Mouse (Mus musculus) heart, adult 18-20 months (tissue): ENCODE data around the gene 1500011B03Rik. TPM values are rescaled to one million over a fixed set of nuclear protein-coding genes. Genes with fewer than 3 reads are reported as not detected.
A peak's percentile ranks its signal among the peaks of the same experiment; 100 is the strongest.

Experiments
- DNase-seq, 2 experiments: peaks; one replicate each; pipeline ENCODE4 v3.0.0; 2021 to 2022; ENCODE audit warnings: mixed read lengths in 1 of 2
- total RNA-seq, 2 experiments: library from RNA; stranded (reverse); gene quantifications; 2 replicates each; pipeline ENCODE4 v1.2.3; 2021

The 1500011B03Rik gene
- total RNA-seq, 2 experiments from 2014 or later, result 4.0 to 4.5 TPM

- DNase-seq, result no peak
These were observed 40.3 kb downstream of the 1500011B03Rik start for GRCm38 (mm10) chr5:114782991-114783390.

DNA sequence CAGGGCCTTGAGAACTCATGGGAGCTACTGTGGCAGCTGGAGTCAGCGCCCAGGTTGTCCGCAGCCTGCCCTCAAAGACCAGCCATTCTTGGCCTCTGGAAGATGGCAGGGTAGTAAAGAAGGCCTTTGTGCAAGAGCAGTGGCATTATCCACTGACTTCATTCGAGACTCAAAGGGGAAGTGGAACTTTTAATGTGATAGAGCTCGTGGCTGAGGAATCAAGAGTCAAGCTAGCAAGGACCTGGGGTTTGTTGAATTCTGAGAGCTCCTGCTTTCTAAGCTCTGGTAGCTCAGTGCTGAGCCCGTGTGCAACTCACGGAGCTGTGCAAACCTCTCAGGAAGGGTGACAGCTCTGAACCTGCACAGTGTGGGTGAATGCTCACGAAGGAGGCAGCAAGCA, 42.4 kb downstream of the 1500011B03Rik start:
- no peak for DNase-seq

- DNase-seq, result no peak
These were observed 43.2 kb downstream of the 1500011B03Rik start for GRCm38 (mm10) chr5:114779956-114780489.

DNA sequence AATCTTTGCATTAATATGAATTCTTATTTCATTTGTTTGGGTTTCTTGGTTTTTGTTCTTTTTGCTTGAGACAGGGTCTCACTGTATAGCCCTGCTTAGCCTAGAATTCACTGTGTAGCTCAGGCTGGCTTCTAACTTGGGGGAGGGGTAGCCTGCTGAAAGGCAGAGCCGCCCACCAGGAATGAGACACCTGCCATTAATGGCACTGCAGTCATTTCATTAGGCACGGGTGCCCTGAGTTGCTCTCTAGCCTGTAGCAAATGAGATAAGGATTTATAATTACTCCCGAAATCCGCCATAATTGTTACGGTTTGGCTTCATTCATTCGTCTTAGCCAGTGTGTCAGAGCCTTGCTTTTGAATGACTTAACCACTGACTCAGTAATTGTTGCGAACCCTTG, 47.1 kb downstream of the 1500011B03Rik start:
- DNase-seq, result no peak

- DNase-seq, result no peak
These were observed 48.0 kb downstream of the 1500011B03Rik start, which contains the start of gene Git2 for GRCm38 (mm10) chr5:114775056-114775979. Gene Git2, minus strand, starts transcription at chr5:114775517.

DNA sequence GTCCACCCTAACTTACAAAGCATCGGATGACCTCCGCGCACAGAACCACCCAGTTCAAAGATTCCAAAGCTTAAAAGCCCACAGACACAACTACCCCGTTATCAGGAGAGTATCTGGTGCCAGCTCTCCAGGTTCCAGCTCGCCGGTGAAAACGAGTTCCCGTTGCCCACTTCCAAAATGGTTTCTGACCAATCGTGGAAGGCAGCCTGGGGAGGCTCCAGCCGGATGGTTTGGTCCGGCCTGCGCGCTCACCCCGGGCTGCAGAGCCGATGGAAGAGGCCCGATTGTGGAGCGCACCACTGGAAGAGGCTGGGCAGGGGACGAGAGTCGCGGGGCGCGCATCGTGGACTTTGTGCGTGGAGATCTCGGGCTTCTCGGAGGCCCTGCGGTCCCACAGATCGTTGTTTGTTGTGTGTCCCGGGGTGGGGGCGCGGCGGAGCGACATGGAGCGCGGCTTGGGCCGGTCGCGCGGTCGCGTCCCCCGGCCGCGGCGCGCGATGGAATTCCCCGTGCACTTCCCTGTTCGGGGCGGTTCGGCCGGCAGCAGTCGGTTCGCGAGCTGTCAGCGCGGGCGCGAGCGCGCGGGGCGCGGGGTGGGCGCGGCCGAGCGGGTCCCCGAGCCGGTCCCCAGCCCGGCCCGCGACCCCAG, 48.7 kb downstream of the 1500011B03Rik start, which contains the start of gene Ankrd13a:
Ankrd13a (plus strand) TSS at position 275 of the 649 bp plus-strand sequence.
- DNase-seq, result peak; percentile 92 to 95

- peak in 1 of 2 experiments; percentile 69 for DNase-seq
These were observed 49.5 kb downstream of the 1500011B03Rik start for GRCm38 (mm10) chr5:114773780-114774179.

DNA sequence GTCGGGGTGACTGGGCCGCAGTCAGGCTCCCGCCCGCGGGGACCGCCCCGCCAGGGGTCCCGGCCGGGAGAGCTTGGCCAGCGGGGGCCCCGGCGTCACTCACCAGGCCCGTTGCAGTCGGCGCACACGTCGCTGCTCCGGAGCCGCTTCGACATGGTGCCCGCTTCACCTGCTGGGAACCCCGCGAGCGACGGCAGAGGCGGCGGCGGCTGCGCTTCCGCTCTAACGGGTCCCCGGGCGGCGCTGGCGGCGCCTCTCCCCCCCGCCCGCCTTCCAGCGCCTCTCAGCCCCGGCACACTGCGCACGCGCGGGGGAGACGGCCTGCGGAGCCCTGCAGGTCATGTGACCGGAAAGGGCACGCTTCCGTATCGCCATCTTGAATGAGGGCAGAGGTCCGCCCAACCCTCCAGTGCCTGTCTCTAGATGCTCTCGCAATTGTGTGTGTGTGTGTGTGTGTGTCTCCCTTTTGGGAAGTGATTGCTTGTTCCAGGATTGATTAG, 50.0 kb downstream of the 1500011B03Rik start:
- DNase-seq, result peak; percentile 97 to 99

- DNase-seq, result peak; percentile 64 to 72
These were observed 50.6 kb downstream of the 1500011B03Rik start for GRCm38 (mm10) chr5:114772456-114773203.

- peak in 1 of 2 experiments; percentile 31 for DNase-seq
These were observed 51.5 kb downstream of the 1500011B03Rik start for GRCm38 (mm10) chr5:114771796-114772195.

GRCm38 (mm10) chr5:114769786-114770185, 53.5 kb downstream of the 1500011B03Rik start:
- no peak for DNase-seq

- DNase-seq, result no peak
These were observed 56.1 kb downstream of the 1500011B03Rik start for GRCm38 (mm10) chr5:114767185-114767584.

- DNase-seq, result no peak
These were observed 56.6 kb downstream of the 1500011B03Rik start for GRCm38 (mm10) chr5:114766686-114767085.

- DNase-seq, result no peak
These were observed 58.2 kb downstream of the 1500011B03Rik start for GRCm38 (mm10) chr5:114764812-114765735.

GRCm38 (mm10) chr5:114761980-114762379, 61.3 kb downstream of the 1500011B03Rik start:
- DNase-seq, result peak in 1 of 2 experiments; percentile 39

DNA sequence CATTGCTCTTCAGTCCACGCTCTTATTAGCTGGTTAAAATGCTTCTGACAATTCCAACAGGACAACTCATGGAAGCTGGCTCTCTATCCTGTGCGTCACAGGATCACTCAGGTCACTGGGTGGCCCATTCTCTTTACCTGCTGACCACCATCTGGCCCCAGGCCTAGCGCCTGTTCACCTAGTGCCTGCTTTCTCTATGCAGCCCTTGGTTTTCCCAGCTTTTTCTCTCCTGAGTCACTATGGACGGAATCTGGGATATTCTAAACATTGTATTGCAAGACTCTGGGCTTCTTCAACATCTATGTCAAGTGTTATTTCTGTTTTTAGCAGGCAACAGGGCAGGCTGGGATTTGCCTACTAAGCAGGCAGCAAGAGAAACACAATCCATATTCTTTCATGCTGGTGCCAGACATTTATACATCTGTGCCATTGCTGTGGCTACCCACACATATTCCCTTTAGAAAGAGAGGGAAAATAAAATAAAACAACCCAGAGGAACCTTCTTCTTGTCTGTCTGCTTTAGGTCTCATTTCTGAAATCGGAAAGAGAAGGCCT, 63.7 kb downstream of the 1500011B03Rik start:
- no peak for DNase-seq
